Mouse (Mus musculus): ENCODE data around the gene Hivep3. TPM values are rescaled to one million over a fixed set of nuclear protein-coding genes. Genes with fewer than 3 reads are reported as not detected.

The Hivep3 gene
- polyA plus RNA-seq, 1 experiment from 2014 or later: 7.8 TPM

DNA sequence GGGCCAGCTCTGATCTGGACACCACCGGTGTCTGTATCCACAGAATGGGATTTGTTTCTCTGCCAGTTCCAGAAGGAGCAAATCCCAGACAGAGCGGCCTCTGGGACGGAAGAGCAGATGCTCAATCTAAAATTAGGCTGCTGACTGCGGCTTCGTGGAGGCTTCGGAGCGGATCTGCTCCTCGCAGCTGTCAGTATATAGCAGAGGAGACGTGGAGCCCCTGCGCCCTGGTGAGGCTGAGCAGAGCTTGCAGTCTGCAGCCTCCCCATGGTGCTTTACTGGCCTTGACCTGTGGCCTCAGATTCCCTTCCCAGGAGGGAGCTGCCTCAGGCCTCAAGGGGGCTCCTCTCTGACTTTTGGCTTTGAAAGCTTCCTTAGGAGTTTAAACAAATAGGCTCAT is 290.5 kb downstream of the Hivep3 start:
- H3K4me3 ChIP-seq (replicated peaks): no peak overlapping the region
- no peak overlapping the region for H3K4me2 ChIP-seq
- peak; percentile 45; the same call in 1 of the 2 replicates for ATAC-seq (ENCODE audit: insufficient read depth, low FRiP score, low read depth)
- no peak overlapping the region for H3K9ac ChIP-seq
- 34% methylated on average over 10 of the region's 10 CpGs for WGBS
- H3K36me3 ChIP-seq: no peaks in the 10 kb centered on the region
- H3K9me3 ChIP-seq: no peaks in the 10 kb centered on the region
- H3K27me3 ChIP-seq (replicated peaks): no peaks in the 10 kb centered on the region
- H3K4me1 ChIP-seq: 0 out of 2 replicates have a peak, but pooled peaks cover 12% of the 10 kb centered on the region
- peak overlapping the region; percentile 2; the same call in 1 of the 2 replicates for H3K27ac ChIP-seq

DNA sequence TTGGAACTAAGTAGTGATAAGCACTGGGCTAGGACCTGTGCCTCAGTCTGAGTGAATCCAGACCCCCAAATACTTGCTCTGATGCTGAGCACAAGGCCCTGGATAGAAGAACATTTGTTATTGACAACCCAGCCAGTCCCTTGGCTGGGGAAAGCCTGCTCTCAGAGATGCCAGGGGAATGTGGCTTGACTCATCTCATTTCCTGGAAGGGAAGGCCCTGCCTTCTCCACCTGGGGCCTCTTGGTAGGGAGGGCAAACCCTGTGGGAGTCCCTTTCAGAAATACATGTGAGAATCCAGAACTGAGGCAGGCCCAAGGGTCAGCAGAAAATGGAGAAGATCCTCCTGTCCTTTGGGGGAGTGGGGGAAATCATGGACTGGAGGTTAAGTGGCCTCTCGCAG is 294.1 kb downstream of the Hivep3 start:
- peaks cover 16% of the 10 kb centered on the region; the same call in 1 of the 2 replicates for H3K4me1 ChIP-seq
- no peak overlapping the region for H3K4me2 ChIP-seq
- H3K27ac ChIP-seq: no peak overlapping the region
- no peak overlapping the region for H3K4me3 ChIP-seq (replicated peaks)
- H3K27me3 ChIP-seq (replicated peaks): peaks cover 19% of the 10 kb centered on the region; the same call in 1 of the 2 replicates
- no peaks in the 10 kb centered on the region for H3K9me3 ChIP-seq
- WGBS: 77% methylated on average over 1 of the region's 1 CpGs
- no peaks in the 10 kb centered on the region for H3K36me3 ChIP-seq
- ATAC-seq (ENCODE audit: insufficient read depth, low FRiP score, low read depth): no peak
- H3K9ac ChIP-seq: no peak overlapping the region

DNA sequence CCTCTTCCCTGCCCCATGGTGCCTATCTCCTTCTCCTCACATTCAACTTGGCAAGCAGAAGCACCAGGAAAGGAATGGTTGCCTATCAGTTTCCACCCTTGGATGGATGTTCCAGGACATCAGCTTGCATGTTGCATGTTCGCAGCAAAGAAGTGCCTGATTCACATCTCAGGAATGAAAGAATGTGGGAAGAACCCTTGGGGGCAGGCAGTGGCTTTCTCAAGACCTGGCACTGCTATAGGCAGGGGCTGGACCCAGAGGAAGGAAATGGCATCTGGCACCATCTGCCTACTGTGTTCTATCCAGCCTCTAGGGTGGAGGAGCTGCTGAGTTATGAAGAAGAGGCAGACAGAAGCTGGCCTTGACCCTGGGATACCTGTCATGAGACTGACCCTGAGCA is 296.4 kb downstream of the Hivep3 start:
- H3K4me3 ChIP-seq (replicated peaks): no peak overlapping the region
- H3K9ac ChIP-seq: no peak overlapping the region
- H3K27ac ChIP-seq: no peak overlapping the region
- H3K36me3 ChIP-seq: no peaks in the 10 kb centered on the region
- ATAC-seq (ENCODE audit: insufficient read depth, low FRiP score, low read depth): no peak
- no peaks in the 10 kb centered on the region for H3K9me3 ChIP-seq
- H3K27me3 ChIP-seq (replicated peaks): peaks cover 41% of the 10 kb centered on the region
- no peak overlapping the region for H3K4me2 ChIP-seq
- 72% methylated on average over 1 of the region's 1 CpGs for WGBS
- peaks cover 12% of the 10 kb centered on the region for H3K4me1 ChIP-seq

DNA sequence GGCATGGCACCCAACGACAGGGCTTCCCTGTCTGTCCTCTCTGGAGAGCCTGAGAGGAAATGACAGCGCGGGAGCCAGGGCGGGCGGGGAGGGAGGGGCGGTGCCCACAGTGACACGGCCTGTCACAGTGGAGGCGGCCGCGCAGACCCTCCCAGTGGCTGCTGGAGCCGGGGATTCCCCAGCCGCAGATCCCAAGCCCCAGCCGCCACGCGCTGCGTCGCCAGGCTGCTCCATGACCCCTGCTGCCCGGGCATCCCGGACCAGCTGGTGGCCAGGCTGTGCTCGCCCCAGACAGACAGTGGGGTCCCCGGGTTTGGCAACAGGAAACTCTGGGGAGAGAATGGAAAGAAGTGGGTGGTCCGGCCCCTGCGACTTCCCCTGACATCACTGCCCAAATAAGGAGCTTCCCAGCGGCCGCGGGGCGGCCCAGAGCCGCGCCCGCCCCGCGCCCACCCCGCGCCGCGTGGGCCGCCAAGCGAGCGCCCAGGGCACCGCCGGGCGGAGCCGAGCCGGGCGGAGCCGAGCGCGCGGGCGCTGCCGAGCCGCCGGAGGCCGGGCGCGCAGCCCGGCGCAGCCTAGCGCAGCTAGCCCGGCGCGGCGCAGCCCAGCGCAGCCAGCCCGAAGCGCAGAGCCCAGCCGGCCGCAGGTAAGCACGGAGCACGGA is 298.9 kb downstream of the Hivep3 start:
- Histone ChIP-seq H3K9me3 (no peaks in the 10 kb centered on the region), H3K4me1 (peaks cover 12% of the 10 kb centered on the region), H3K4me3 (replicated peaks) (peak overlapping the region; percentile 63), H3K9ac (peak overlapping the region; percentile 19; the same call in 1 of the 2 replicates), H3K27me3 (replicated peaks) (peaks cover 52% of the 10 kb centered on the region), H3K36me3 (no peaks in the 10 kb centered on the region), H3K27ac (no peak overlapping the region), H3K4me2 (peak overlapping the region; percentile 98)
- 2% methylated on average over 58 of the region's 70 CpGs for WGBS
- ATAC-seq (ENCODE audit: insufficient read depth, low FRiP score, low read depth): peak; percentile 79

DNA sequence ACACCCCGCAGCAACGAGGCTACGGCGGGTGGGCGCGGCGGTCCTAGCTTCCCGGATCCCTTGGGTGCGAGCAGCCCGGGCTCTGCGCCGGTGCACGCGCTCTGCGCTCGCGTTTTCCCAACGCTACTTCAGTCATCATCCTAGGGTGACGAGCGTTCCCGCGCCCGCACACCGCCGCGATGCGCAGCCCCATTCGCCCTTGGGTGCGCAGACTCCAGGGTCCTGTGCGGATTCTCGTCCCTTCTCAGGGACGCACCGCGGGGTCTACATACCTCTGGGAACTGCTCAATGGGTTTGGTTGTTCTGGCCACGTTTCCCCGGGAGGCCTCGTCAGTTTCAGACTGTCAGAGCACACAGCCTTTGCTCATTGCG is 299.4 kb downstream of the Hivep3 start:
- H3K4me2 ChIP-seq: peak overlapping the region; percentile 98
- WGBS: under 1% methylated on average over 38 of the region's 38 CpGs
- H3K9ac ChIP-seq: peak overlapping the region; percentile 19
- no peaks in the 10 kb centered on the region for H3K9me3 ChIP-seq
- H3K4me1 ChIP-seq: peaks cover 12% of the 10 kb centered on the region
- ATAC-seq (ENCODE audit: insufficient read depth, low FRiP score, low read depth): no peak
- peak overlapping the region; percentile 63 for H3K4me3 ChIP-seq (replicated peaks)
- H3K27me3 ChIP-seq (replicated peaks): peaks cover 52% of the 10 kb centered on the region
- no peaks in the 10 kb centered on the region for H3K36me3 ChIP-seq
- H3K27ac ChIP-seq: no peak overlapping the region

DNA sequence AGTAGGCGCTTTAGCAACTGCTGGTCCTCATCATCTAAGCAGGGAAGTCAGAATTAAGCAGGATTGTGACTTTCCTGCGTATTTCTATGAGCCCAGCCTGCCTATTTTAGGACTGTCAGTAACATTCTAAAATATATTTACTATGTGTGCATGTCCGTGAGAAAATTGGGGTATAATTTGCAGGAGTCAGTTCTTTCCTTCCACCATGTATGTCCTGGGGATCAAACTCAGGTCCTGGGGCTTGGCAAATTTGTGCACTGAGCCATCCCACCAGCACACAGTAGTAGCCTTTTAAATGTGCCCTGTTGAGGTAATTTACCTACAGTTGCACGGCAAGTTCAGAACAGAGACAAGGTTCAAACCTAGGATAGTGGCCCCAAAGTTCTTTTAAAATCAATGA is 302.7 kb downstream of the Hivep3 start:
- Histone ChIP-seq H3K9ac (no peak overlapping the region), H3K4me2 (no peak overlapping the region), H3K27ac (no peak overlapping the region), H3K4me3 (replicated peaks) (no peak overlapping the region), H3K9me3 (no peaks in the 10 kb centered on the region), H3K27me3 (replicated peaks) (peaks cover 45% of the 10 kb centered on the region), H3K36me3 (no peaks in the 10 kb centered on the region), H3K4me1 (peaks cover 12% of the 10 kb centered on the region)
- ATAC-seq (ENCODE audit: insufficient read depth, low FRiP score, low read depth): no peak
- 71% methylated on average over 4 of the region's 4 CpGs for WGBS

DNA sequence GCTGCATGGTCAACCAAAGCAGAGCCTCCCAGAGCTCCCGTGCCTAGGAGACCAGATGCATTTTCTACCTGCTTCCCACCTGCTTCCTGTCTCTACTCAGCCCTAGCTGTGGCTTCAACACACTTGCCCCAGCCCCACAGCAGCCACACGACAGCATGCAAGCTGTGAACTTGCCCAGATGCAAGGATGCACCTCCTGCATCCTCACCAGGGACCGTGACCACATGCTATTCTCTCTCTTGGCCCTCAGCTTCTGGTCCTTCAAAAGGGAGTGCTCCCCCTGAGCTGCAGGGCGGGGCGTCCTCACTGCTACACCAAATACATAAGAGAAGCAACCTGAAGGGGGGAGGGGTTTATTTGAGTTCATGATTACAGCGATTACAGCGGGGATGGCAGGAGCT is 303.4 kb downstream of the Hivep3 start:
- H3K36me3 ChIP-seq: no peaks in the 10 kb centered on the region
- H3K4me1 ChIP-seq: peaks cover 12% of the 10 kb centered on the region
- no peak overlapping the region for H3K4me3 ChIP-seq (replicated peaks)
- no peaks in the 10 kb centered on the region for H3K9me3 ChIP-seq
- H3K27ac ChIP-seq: no peak overlapping the region
- 39% methylated on average over 7 of the region's 7 CpGs for WGBS
- ATAC-seq (ENCODE audit: insufficient read depth, low FRiP score, low read depth): no peak
- peaks cover 38% of the 10 kb centered on the region for H3K27me3 ChIP-seq (replicated peaks)
- no peak overlapping the region for H3K4me2 ChIP-seq
- no peak overlapping the region for H3K9ac ChIP-seq

DNA sequence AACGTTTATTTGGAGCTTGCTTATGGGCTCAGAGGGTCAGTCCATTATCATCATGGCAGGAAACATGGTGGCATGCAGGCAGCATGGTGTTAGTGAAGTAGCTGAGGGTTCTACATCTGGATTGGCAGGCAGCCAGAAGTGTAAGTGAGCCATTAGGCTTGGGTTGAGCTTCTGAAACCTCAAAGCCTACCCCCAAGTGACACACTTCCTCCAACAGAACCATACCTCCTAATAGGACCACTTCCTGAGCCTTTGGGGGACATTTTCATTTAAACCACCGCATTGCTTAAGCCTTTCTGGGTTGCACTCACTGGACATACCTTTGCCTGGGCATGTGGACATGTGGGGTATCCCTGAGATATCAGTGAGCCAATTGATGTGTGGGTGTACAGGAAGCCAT is 307.9 kb downstream of the Hivep3 start:
- Histone ChIP-seq H3K4me3 (replicated peaks) (no peak overlapping the region), H3K27ac (no peak overlapping the region), H3K27me3 (replicated peaks) (no peaks in the 10 kb centered on the region), H3K36me3 (no peaks in the 10 kb centered on the region), H3K9ac (no peak overlapping the region), H3K9me3 (no peaks in the 10 kb centered on the region), H3K4me1 (no peaks in the 10 kb centered on the region), H3K4me2 (no peak overlapping the region)
- WGBS: 81% methylated on average over 2 of the region's 2 CpGs
- ATAC-seq (ENCODE audit: insufficient read depth, low FRiP score, low read depth): no peak

DNA sequence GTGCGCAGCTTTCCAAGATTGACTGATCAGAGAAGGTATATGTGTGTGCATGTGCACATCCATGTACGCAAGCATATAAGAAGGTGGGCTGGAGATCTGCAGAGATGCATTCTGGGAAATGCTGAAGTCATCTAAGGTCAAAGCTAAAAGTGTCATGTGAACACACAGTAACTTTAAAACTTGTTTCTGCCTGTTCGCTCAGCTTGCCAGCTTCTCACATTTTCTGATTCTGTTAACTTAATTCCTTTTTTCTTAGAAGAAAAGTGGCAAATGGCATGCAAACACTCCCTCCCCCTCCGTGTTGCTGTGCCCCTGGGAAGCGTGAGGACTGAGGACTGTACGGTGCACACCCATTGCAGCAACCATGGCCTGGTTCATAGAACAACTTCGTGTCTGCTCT is 308.9 kb downstream of the Hivep3 start:
- no peak overlapping the region for H3K27ac ChIP-seq
- no peak overlapping the region for H3K4me2 ChIP-seq
- no peaks in the 10 kb centered on the region for H3K9me3 ChIP-seq
- H3K4me1 ChIP-seq: no peaks in the 10 kb centered on the region
- H3K27me3 ChIP-seq (replicated peaks): no peaks in the 10 kb centered on the region
- WGBS: 85% methylated on average over 7 of the region's 7 CpGs
- H3K4me3 ChIP-seq (replicated peaks): no peak overlapping the region
- H3K36me3 ChIP-seq: no peaks in the 10 kb centered on the region
- ATAC-seq (ENCODE audit: insufficient read depth, low FRiP score, low read depth): no peak
- no peak overlapping the region for H3K9ac ChIP-seq

DNA sequence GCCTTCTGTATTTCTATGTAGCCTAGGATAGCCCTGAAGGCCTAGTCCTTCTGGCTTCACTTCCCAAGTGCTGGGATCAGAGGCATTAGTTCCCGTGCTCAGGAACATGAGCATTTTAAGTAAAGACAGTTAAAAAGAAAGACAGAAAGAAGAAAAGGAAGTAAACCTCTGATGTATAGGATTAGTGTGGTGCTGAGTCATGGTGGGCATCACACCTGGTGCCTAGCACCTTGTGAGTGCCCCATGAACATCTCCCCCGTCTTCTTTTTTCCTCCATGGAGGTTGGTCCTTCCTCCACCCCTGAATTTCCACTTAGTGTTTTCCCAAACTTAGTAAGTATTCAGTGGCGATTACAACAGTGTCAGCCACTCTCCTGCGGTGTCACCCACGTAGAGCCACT is 311.0 kb downstream of the Hivep3 start:
- H3K4me3 ChIP-seq (replicated peaks): no peak overlapping the region
- H3K4me2 ChIP-seq: no peak overlapping the region
- H3K4me1 ChIP-seq: no peaks in the 10 kb centered on the region
- ATAC-seq (ENCODE audit: insufficient read depth, low FRiP score, low read depth): no peak
- H3K36me3 ChIP-seq: no peaks in the 10 kb centered on the region
- H3K9me3 ChIP-seq: no peaks in the 10 kb centered on the region
- H3K27me3 ChIP-seq (replicated peaks): no peaks in the 10 kb centered on the region
- 75% methylated on average over 5 of the region's 5 CpGs for WGBS
- no peak overlapping the region for H3K9ac ChIP-seq
- H3K27ac ChIP-seq: no peak overlapping the region

DNA sequence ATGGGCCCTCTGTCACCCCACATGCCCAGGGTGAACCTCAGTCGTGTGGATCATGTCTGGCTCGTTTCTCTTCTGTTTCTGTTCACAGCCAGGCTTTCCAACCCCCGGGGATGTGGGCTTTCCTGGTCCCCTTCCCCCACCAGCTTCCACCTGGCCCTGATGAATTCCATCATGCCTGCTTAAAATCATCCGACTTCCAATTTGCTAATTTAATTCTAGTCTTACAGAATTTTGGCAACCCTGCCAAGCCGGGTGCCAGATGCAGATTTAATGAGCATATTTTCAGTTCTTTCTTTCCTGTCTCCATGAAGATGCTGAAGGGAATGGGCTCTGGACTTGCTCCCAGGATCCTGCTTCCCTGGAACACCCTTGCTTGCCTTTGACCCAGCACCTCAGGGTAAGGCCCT is 311.6 kb downstream of the Hivep3 start:
- H3K4me2 ChIP-seq: no peak overlapping the region
- no peaks in the 10 kb centered on the region for H3K36me3 ChIP-seq
- no peaks in the 10 kb centered on the region for H3K27me3 ChIP-seq (replicated peaks)
- no peaks in the 10 kb centered on the region for H3K9me3 ChIP-seq
- ATAC-seq (ENCODE audit: insufficient read depth, low FRiP score, low read depth): no peak
- no peaks in the 10 kb centered on the region for H3K4me1 ChIP-seq
- 39% methylated on average over 5 of the region's 5 CpGs for WGBS
- H3K27ac ChIP-seq: 0 out of 2 replicates have a peak overlapping the region, but pooled peaks have one; percentile 21
- H3K9ac ChIP-seq: no peak overlapping the region
- H3K4me3 ChIP-seq (replicated peaks): no peak overlapping the region

DNA sequence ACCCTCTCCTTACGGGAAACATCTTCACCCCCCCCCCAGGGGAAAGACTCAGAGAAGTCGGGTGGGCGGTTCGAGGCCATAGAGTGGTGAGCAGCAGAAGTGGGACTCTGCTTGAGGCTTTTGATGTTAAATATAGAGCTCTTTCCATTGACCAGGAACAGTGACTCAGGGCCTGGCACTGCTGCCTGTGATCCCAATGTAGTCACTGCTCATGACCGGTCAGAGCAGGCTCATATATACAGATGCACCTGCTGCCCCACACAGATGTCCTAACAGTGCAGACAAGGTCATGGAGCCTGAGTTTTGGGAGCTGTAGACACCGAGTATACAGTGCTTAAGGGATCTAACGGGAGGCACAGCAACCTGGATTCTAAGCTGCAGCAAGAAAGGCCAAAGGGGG is 312.3 kb downstream of the Hivep3 start:
- WGBS: 85% methylated on average over 7 of the region's 7 CpGs
- no peak overlapping the region for H3K4me2 ChIP-seq
- no peaks in the 10 kb centered on the region for H3K27me3 ChIP-seq (replicated peaks)
- H3K27ac ChIP-seq: no peak overlapping the region
- no peak overlapping the region for H3K9ac ChIP-seq
- no peaks in the 10 kb centered on the region for H3K9me3 ChIP-seq
- ATAC-seq (ENCODE audit: insufficient read depth, low FRiP score, low read depth): no peak
- no peaks in the 10 kb centered on the region for H3K36me3 ChIP-seq
- H3K4me3 ChIP-seq (replicated peaks): no peak overlapping the region
- H3K4me1 ChIP-seq: no peaks in the 10 kb centered on the region

DNA sequence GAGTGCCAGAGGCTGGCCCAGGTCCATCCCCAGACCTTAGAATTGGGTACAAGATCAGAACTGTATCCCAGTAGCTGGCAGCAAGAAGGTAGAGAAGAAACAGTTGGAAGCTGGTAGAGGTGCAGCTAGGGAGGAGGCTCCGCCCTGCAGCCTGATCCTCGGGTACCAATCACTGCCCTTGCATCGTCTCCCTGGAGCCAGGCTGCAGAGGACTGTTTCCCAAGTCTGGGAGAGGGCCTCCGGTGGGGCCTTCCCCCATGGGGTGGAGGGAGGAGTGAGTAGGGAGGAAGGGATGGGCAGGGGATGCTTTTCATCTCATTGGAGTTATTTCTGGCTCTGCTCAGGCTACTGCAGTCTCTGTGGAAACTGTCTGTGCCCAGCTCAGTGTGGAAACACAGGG is 313.5 kb downstream of the Hivep3 start:
- H3K27ac ChIP-seq: no peak overlapping the region
- 26% methylated on average over 4 of the region's 4 CpGs for WGBS
- no peak overlapping the region for H3K9ac ChIP-seq
- no peaks in the 10 kb centered on the region for H3K4me1 ChIP-seq
- no peaks in the 10 kb centered on the region for H3K9me3 ChIP-seq
- no peak overlapping the region for H3K4me3 ChIP-seq (replicated peaks)
- H3K36me3 ChIP-seq: no peaks in the 10 kb centered on the region
- no peak overlapping the region for H3K4me2 ChIP-seq
- H3K27me3 ChIP-seq (replicated peaks): no peaks in the 10 kb centered on the region
- no peak; the same call in 1 of the 2 replicates for ATAC-seq (ENCODE audit: insufficient read depth, low FRiP score, low read depth)

Measured in stomach, embryonic 15.5 days (tissue).